Mouse (Mus musculus) liver, embryonic 12.5 days (tissue): ENCODE results near the gene Ffar3. TPM values are rescaled to one million over a fixed set of nuclear protein-coding genes. Genes with fewer than 3 reads are reported as not detected.
A peak's percentile ranks its signal among the peaks of the same experiment; 100 is the strongest.
"Not testable (repeated sequence)": the region's sequence is repeated elsewhere in the genome, so short reads cannot be mapped to it uniquely, and the experiment has no call there.

Source experiments
- ATAC-seq: fragments of 200-750 bp; cut with Nextera tagmentation; 2 replicates; pipeline ENCODE4 v1.8.0; 2017; ENCODE audit warnings: moderate number of reproducible peaks, mild to moderate bottlenecking, moderate library complexity
- H3K27ac ChIP-seq: fragments of 300-500 bp; sonication (generic); 2 replicates; pipeline ENCODE4 v1.5.1; 2016; ENCODE audit warnings: mild to moderate bottlenecking
- H3K27me3 ChIP-seq: fragments of 300-500 bp; sonication (generic); replicated peaks from 2 replicates; pipeline ENCODE4 v1.6.1; 2016; ENCODE audit warnings: mild to moderate bottlenecking, moderate library complexity
- H3K36me3 ChIP-seq: fragments of 300-500 bp; sonication (generic); 2 replicates; pipeline ENCODE4 v1.6.1; 2016; ENCODE audit warnings: mild to moderate bottlenecking, moderate library complexity
- H3K4me1 ChIP-seq: fragments of 300-500 bp; sonication (generic); 2 replicates; pipeline ENCODE4 v1.6.1; 2016
- H3K4me2 ChIP-seq: fragments of 300-500 bp; sonication (generic); 2 replicates; pipeline ENCODE4 v1.6.1; 2016; ENCODE audit warnings: mild to moderate bottlenecking, moderate library complexity
- H3K4me3 ChIP-seq: fragments of 300-500 bp; sonication (generic); 2 replicates; pipeline ENCODE4 v1.5.1; 2016; ENCODE audit warnings: mild to moderate bottlenecking, moderate library complexity
- H3K9ac ChIP-seq: fragments of 300-500 bp; sonication (generic); 2 replicates; pipeline ENCODE4 v1.6.1; 2016; ENCODE audit warnings: mild to moderate bottlenecking, moderate library complexity
- H3K9me3 ChIP-seq: fragments of 300-500 bp; sonication (generic); replicated peaks from 2 replicates; pipeline ENCODE4 v1.6.1; 2016; ENCODE audit warnings: mild to moderate bottlenecking, moderate library complexity
- WGBS: fragments of 180-500 bp; shearing (Covaris S2); methylation state at CpG from one replicate; pipeline ENCODE4 v1.1.7; 2016; ENCODE audit not compliant: insufficient replicate concordance; 5-methylcytosine and 5-hydroxymethylcytosine counted together
- polyA plus RNA-seq: library from polyadenylated mRNA; unstranded; fragments of >200 nt; fragmentation: Nextera tagmentation; extraction: Ambion mirVana; gene quantifications from 2 replicates; pipeline ENCODE4 v1.2.1, GENCODE M21; 2016

Gene Ffar3
- polyA plus RNA-seq, 1 experiment from 2014 or later = not detected

- no peaks in the 10 kb centered on the region for H3K27me3 ChIP-seq
- no peak overlapping the region for H3K9ac ChIP-seq
- no peaks in the 10 kb centered on the region for H3K9me3 ChIP-seq
- no peak overlapping the region for H3K4me3 ChIP-seq
- no peak for ATAC-seq
- no peak overlapping the region for H3K4me2 ChIP-seq
- no peaks in the 10 kb centered on the region for H3K36me3 ChIP-seq
- H3K27ac ChIP-seq = no peak overlapping the region
- 72% methylated on average over 4 of the region's 4 CpGs for WGBS
- peaks cover 10% of the 10 kb centered on the region; the same call in 1 of the 2 replicates for H3K4me1 ChIP-seq
Measured at GRCm38 (mm10) chr7:30841379-30841778, 14.6 kb downstream of the Ffar3 start.

- Histone ChIP-seq H3K4me1 (peaks cover 10% of the 10 kb centered on the region; the same call in 1 of the 2 replicates), H3K9me3 (no peaks in the 10 kb centered on the region), H3K4me3 (no peak overlapping the region), H3K27me3 (no peaks in the 10 kb centered on the region), H3K27ac (no peak overlapping the region), H3K36me3 (no peaks in the 10 kb centered on the region), H3K9ac (no peak overlapping the region), H3K4me2 (no peak overlapping the region)
- 61% methylated on average over 3 of the region's 3 CpGs for WGBS
- ATAC-seq = no peak
Measured at GRCm38 (mm10) chr7:30840306-30840705, 15.7 kb downstream of the Ffar3 start.

- H3K9ac ChIP-seq = no peak overlapping the region
- no peaks in the 10 kb centered on the region for H3K27me3 ChIP-seq
- H3K4me1 ChIP-seq = peaks cover 14% of the 10 kb centered on the region; the same call in 1 of the 2 replicates
- no peaks in the 10 kb centered on the region for H3K36me3 ChIP-seq
- H3K9me3 ChIP-seq = no peaks in the 10 kb centered on the region
- H3K4me2 ChIP-seq = no peak overlapping the region
- ATAC-seq = no peak
- no peak overlapping the region for H3K4me3 ChIP-seq
- H3K27ac ChIP-seq = no peak overlapping the region
Measured at GRCm38 (mm10) chr7:30837277-30837676, 18.7 kb downstream of the Ffar3 start.

- not testable (repeated sequence) for ATAC-seq, H3K4me3 ChIP-seq, H3K9ac ChIP-seq, H3K27ac ChIP-seq, H3K4me1 ChIP-seq, H3K27me3 ChIP-seq, H3K9me3 ChIP-seq, H3K36me3 ChIP-seq
- 31% methylated on average over 10 of the region's 11 CpGs for WGBS
- peak overlapping the region; percentile 22; the same call in 1 of the 2 replicates for H3K4me2 ChIP-seq
Measured at GRCm38 (mm10) chr7:30832684-30833083, 23.3 kb downstream of the Ffar3 start.

- H3K4me1 ChIP-seq = peaks cover 5% of the 10 kb centered on the region; the same call in 1 of the 2 replicates
- no peak for ATAC-seq
- H3K4me3 ChIP-seq = no peak overlapping the region
- WGBS = 53% methylated on average over 16 of the region's 17 CpGs
- H3K36me3 ChIP-seq = no peaks in the 10 kb centered on the region
- no peak overlapping the region for H3K9ac ChIP-seq
- H3K4me2 ChIP-seq = peak overlapping the region; percentile 22; the same call in 1 of the 2 replicates
- no peak overlapping the region for H3K27ac ChIP-seq
- no peaks in the 10 kb centered on the region for H3K9me3 ChIP-seq
- no peaks in the 10 kb centered on the region for H3K27me3 ChIP-seq
Measured at GRCm38 (mm10) chr7:30832261-30832660, 23.7 kb downstream of the Ffar3 start.

GRCm38 (mm10) chr7:30829428-30829827 is 26.6 kb downstream of the Ffar3 start:
- Histone ChIP-seq H3K9ac (no peak overlapping the region), H3K4me2 (no peak overlapping the region), H3K4me3 (no peak overlapping the region), H3K36me3 (no peaks in the 10 kb centered on the region), H3K4me1 (peaks cover 5% of the 10 kb centered on the region; the same call in 1 of the 2 replicates), H3K27me3 (no peaks in the 10 kb centered on the region), H3K27ac (no peak overlapping the region), H3K9me3 (no peaks in the 10 kb centered on the region)
- 53% methylated on average over 3 of the region's 3 CpGs for WGBS
- ATAC-seq = no peak

- H3K4me2 ChIP-seq, H3K4me1 ChIP-seq, ATAC-seq, H3K9ac ChIP-seq, H3K9me3 ChIP-seq, H3K36me3 ChIP-seq, H3K27me3 ChIP-seq, H3K4me3 ChIP-seq, H3K27ac ChIP-seq: not testable (repeated sequence)
Measured at GRCm38 (mm10) chr7:30828871-30829270, 27.1 kb downstream of the Ffar3 start.

GRCm38 (mm10) chr7:30826660-30827059 is 29.3 kb downstream of the Ffar3 start:
- Histone ChIP-seq H3K27ac (no peak overlapping the region), H3K9me3 (no peaks in the 10 kb centered on the region), H3K27me3 (no peaks in the 10 kb centered on the region), H3K4me3 (no peak overlapping the region), H3K36me3 (no peaks in the 10 kb centered on the region), H3K4me1 (no peaks in the 10 kb centered on the region), H3K9ac (no peak overlapping the region), H3K4me2 (no peak overlapping the region)
- ATAC-seq = no peak
- 73% methylated on average over 9 of the region's 10 CpGs for WGBS

GRCm38 (mm10) chr7:30824306-30824705 is 31.7 kb downstream of the Ffar3 start:
- WGBS = 77% methylated on average over 3 of the region's 3 CpGs
- Histone ChIP-seq H3K4me2 (no peak overlapping the region), H3K27ac (no peak overlapping the region), H3K4me1 (peaks cover 17% of the 10 kb centered on the region), H3K36me3 (no peaks in the 10 kb centered on the region), H3K9me3 (no peaks in the 10 kb centered on the region), H3K9ac (no peak overlapping the region), H3K27me3 (peaks cover 4% of the 10 kb centered on the region; the same call in 1 of the 2 replicates), H3K4me3 (no peak overlapping the region)
- no peak for ATAC-seq

- H3K4me1 ChIP-seq = peaks cover 17% of the 10 kb centered on the region
- WGBS = 77% methylated on average over 18 of the region's 18 CpGs
- H3K27me3 ChIP-seq = peaks cover 4% of the 10 kb centered on the region; the same call in 1 of the 2 replicates
- no peak within 1 kb of the TSS for H3K4me3 ChIP-seq
- H3K4me2 ChIP-seq = no peak within 1 kb of the TSS
- ATAC-seq = no peak
- H3K9ac ChIP-seq = no peak within 1 kb of the TSS
- H3K36me3 ChIP-seq = no peaks in the 10 kb centered on the region
- no peak within 1 kb of the TSS for H3K27ac ChIP-seq
- no peaks in the 10 kb centered on the region for H3K9me3 ChIP-seq
Measured at GRCm38 (mm10) chr7:30823675-30824074, 32.3 kb downstream of the Ffar3 start, which contains the start of gene Ffar2. Gene Ffar2, minus strand, starts transcription at chr7:30823775.

- no peak for ATAC-seq
- Histone ChIP-seq H3K27me3 (peaks cover 4% of the 10 kb centered on the region; the same call in 1 of the 2 replicates), H3K4me1 (peaks cover 17% of the 10 kb centered on the region), H3K9me3 (no peaks in the 10 kb centered on the region), H3K27ac (no peak overlapping the region; the same call in 1 of the 2 replicates), H3K4me3 (no peak overlapping the region), H3K9ac (no peak overlapping the region), H3K36me3 (no peaks in the 10 kb centered on the region), H3K4me2 (no peak overlapping the region)
- 39% methylated on average over 5 of the region's 5 CpGs for WGBS
Measured at GRCm38 (mm10) chr7:30821532-30821931, 34.4 kb downstream of the Ffar3 start.

GRCm38 (mm10) chr7:30820854-30821445 is 35.0 kb downstream of the Ffar3 start:
- no peak overlapping the region for H3K27ac ChIP-seq
- ATAC-seq = no peak
- no peak overlapping the region for H3K4me3 ChIP-seq
- WGBS = 22% methylated on average over 7 of the region's 7 CpGs
- peaks cover 4% of the 10 kb centered on the region; the same call in 1 of the 2 replicates for H3K27me3 ChIP-seq
- H3K9me3 ChIP-seq = no peaks in the 10 kb centered on the region
- H3K4me2 ChIP-seq = no peak overlapping the region
- H3K36me3 ChIP-seq = no peaks in the 10 kb centered on the region
- peaks cover 17% of the 10 kb centered on the region for H3K4me1 ChIP-seq
- no peak overlapping the region for H3K9ac ChIP-seq

- H3K4me2 ChIP-seq = no peak overlapping the region
Measured at GRCm38 (mm10) chr7:30820131-30820530, 35.8 kb downstream of the Ffar3 start.

More at GRCm38 (mm10) chr7:30820131-30820530, 35.8 kb downstream of the Ffar3 start:
- H3K27me3 ChIP-seq = peaks cover 4% of the 10 kb centered on the region; the same call in 1 of the 2 replicates
- H3K9ac ChIP-seq = no peak overlapping the region
- H3K9me3 ChIP-seq = no peaks in the 10 kb centered on the region
- ATAC-seq = no peak
- H3K36me3 ChIP-seq = no peaks in the 10 kb centered on the region
- WGBS = 45% methylated on average over 6 of the region's 6 CpGs
- H3K27ac ChIP-seq = no peak overlapping the region
- H3K4me3 ChIP-seq = no peak overlapping the region
- peaks cover 17% of the 10 kb centered on the region for H3K4me1 ChIP-seq
